Mouse (Mus musculus) bone marrow macrophage, adult 2 months (primary cell): ENCODE data around the gene Smbd1. TPM values are rescaled to one million over a fixed set of nuclear protein-coding genes. Genes with fewer than 3 reads are reported as not detected.

Experiments
- H3K27ac ChIP-seq: 2 replicates; pipeline ENCODE4 v1.5.1; 2012; ENCODE audit warnings: low read depth, low read length; ENCODE audit not compliant: insufficient read depth
- H3K4me1 ChIP-seq: 2 replicates; pipeline ENCODE4 v1.6.1; 2012; ENCODE audit warnings: low read length; ENCODE audit not compliant: control insufficient read depth, insufficient read depth
- H3K4me3 ChIP-seq: 2 replicates; pipeline ENCODE4 v1.5.1; 2012; ENCODE audit warnings: mild to moderate bottlenecking, low read length, moderate library complexity; ENCODE audit not compliant: insufficient read depth
- CTCF ChIP-seq: IDR thresholded peaks from 2 replicates; pipeline ENCODE4 v1.5.1; 2012; ENCODE audit warnings: low read depth, mild to moderate bottlenecking, low read length, moderate library complexity
- POLR2A ChIP-seq: IDR thresholded peaks from 2 replicates; pipeline ENCODE4 v1.6.1; 2012; ENCODE audit warnings: mild to moderate bottlenecking, low read depth, low read length, borderline replicate concordance
- polyA plus RNA-seq: library from polyadenylated mRNA; stranded (reverse); fragments of >200 nt; gene quantifications from 2 replicates; pipeline ENCODE4 v1.2.4, GENCODE M21; 2012; ENCODE audit not compliant: missing spikeins, insufficient read depth, insufficient read length

Gene Smbd1
- polyA plus RNA-seq, 1 experiment = not detected

GRCm38 (mm10) chr16:32829104-32829503 is 18.8 kb upstream of the Smbd1 start:
- TF ChIP-seq POLR2A (no peak), CTCF (no peak)
- Histone ChIP-seq H3K4me3 (no peak overlapping the region), H3K27ac (no peak overlapping the region), H3K4me1 (no peaks in the 10 kb centered on the region)

DNA sequence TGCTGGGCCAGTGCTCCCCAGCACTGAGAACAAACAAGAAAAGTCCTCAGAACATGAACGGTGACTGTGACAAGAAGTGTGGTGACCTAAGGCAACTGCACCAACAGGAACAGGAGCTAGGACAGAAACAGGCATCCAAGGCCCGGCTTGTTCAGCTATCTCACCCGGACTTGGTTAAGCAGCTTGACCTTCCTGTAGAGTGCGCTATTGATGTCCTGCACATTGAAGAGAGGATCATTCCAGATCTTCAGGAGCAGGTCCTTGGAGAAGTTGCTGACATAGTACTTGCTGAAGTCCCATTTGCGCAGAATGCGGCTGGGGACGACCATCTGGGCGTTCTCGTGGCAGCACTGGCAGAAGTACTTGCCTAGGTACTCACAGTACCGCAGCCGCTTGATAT is 16.2 kb upstream of the Smbd1 start:
- Histone ChIP-seq H3K27ac (no peak overlapping the region), H3K4me3 (no peak overlapping the region), H3K4me1 (no peaks in the 10 kb centered on the region)
- TF ChIP-seq POLR2A (no peak), CTCF (no peak)

GRCm38 (mm10) chr16:32825380-32825779 is 15.1 kb upstream of the Smbd1 start:
- no peak for TF ChIP-seq CTCF
- TF ChIP-seq POLR2A = no peak
- Histone ChIP-seq H3K27ac (no peak overlapping the region), H3K4me1 (no peaks in the 10 kb centered on the region), H3K4me3 (no peak overlapping the region)

- Histone ChIP-seq H3K27ac (no peak overlapping the region), H3K4me1 (no peaks in the 10 kb centered on the region), H3K4me3 (no peak overlapping the region)
- no peak for TF ChIP-seq CTCF
- no peak for TF ChIP-seq POLR2A
These were observed 13.8 kb upstream of the Smbd1 start for GRCm38 (mm10) chr16:32824061-32824460.

GRCm38 (mm10) chr16:32823487-32823886 is 13.2 kb upstream of the Smbd1 start:
- H3K4me3 ChIP-seq = no peak overlapping the region
- H3K4me1 ChIP-seq = no peaks in the 10 kb centered on the region
- TF ChIP-seq CTCF (no peak), POLR2A (no peak)
- H3K27ac ChIP-seq = no peak overlapping the region

DNA sequence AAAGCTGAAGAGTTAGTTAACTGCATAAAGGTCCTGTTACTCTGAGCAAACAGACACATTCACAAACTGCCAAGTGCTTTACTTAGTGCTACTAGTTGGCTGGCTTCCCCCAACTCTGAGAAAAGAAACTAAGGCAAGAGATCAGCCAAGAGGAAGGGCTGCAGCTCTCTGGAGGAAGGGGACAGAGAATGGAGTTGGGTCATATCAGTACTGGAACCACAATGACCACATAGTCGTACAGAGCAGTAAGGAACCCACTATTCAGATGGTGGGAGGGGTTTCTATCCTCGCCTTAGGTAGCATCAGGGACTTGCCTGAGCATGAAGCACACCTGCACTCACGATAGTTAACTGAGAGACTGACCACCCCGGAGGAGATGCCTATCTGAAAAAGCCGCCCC is 12.6 kb upstream of the Smbd1 start:
- H3K4me3 ChIP-seq = no peak overlapping the region
- TF ChIP-seq CTCF (no peak), POLR2A (no peak)
- no peak overlapping the region for H3K27ac ChIP-seq
- no peaks in the 10 kb centered on the region for H3K4me1 ChIP-seq

GRCm38 (mm10) chr16:32822450-32822827 is 12.2 kb upstream of the Smbd1 start:
- TF ChIP-seq POLR2A = no peak
- Histone ChIP-seq H3K27ac (no peak overlapping the region), H3K4me1 (no peaks in the 10 kb centered on the region), H3K4me3 (no peak overlapping the region)

GRCm38 (mm10) chr16:32821772-32822449 is 11.6 kb upstream of the Smbd1 start:
- no peak overlapping the region for H3K4me3 ChIP-seq
- H3K27ac ChIP-seq = no peak overlapping the region
- no peaks in the 10 kb centered on the region for H3K4me1 ChIP-seq
- TF ChIP-seq POLR2A (no peak), CTCF (no peak)

DNA sequence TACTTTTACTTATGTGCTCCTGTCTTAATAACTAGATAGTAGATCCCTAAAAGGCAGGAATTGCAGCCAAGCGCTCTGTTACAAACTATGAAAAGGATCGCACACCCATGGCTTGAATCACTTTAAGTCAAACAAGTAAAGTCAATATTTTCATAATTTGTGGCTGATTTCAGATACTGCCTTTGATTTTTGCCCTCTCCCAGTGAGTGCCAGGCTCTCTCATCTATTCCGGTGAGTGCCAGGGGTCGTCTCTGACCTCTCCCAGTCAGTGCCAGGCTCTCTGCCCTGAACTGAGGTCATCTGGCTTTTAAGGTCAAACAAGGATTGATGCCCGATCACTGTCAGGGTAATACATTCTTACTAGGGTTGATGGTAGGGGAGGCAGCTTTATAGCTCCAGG is 8.2 kb upstream of the Smbd1 start:
- Histone ChIP-seq H3K27ac (no peak overlapping the region), H3K4me1 (peaks cover 6% of the 10 kb centered on the region), H3K4me3 (no peak overlapping the region)
- no peak for TF ChIP-seq POLR2A
- no peak for TF ChIP-seq CTCF

GRCm38 (mm10) chr16:32818036-32818435 is 7.8 kb upstream of the Smbd1 start:
- Histone ChIP-seq H3K27ac (no peak overlapping the region), H3K4me3 (no peak overlapping the region), H3K4me1 (peaks cover 6% of the 10 kb centered on the region)
- TF ChIP-seq CTCF (no peak), POLR2A (no peak)
